Mouse (Mus musculus) cortical plate, adult 2 months (tissue): ENCODE measurements around the gene Efemp2. TPM values are rescaled to one million over a fixed set of nuclear protein-coding genes. Genes with fewer than 3 reads are reported as not detected.
A peak's percentile ranks its signal among the peaks of the same experiment; 100 is the strongest.

ENCODE experiments used
- H3K27ac ChIP-seq: fragments of 200-500 bp; 2 replicates; pipeline ENCODE4 v1.5.1; 2012; ENCODE audit warnings: low read length, control low read depth, inconsistent platforms; ENCODE audit not compliant: insufficient read depth
- H3K4me1 ChIP-seq: fragments of 200-500 bp; 2 replicates; pipeline ENCODE4 v1.6.1; 2011; ENCODE audit warnings: low read length; ENCODE audit not compliant: control insufficient read depth, insufficient read depth
- H3K4me3 ChIP-seq: fragments of 200-500 bp; 2 replicates; pipeline ENCODE4 v1.5.1; 2011; ENCODE audit warnings: mild to moderate bottlenecking, low read length, control low read depth; ENCODE audit not compliant: insufficient read depth
- CTCF ChIP-seq: fragments of 200-500 bp; IDR thresholded peaks from 2 replicates; pipeline ENCODE4 v1.5.1; 2011; ENCODE audit warnings: mild to moderate bottlenecking, control low read depth, low read length; ENCODE audit not compliant: insufficient read depth; ENCODE audit errors: extremely low read depth
- POLR2A ChIP-seq: fragments of 200-500 bp; IDR thresholded peaks from 2 replicates; pipeline ENCODE4 v1.6.1; 2011; ENCODE audit warnings: mild to moderate bottlenecking, low read length, control low read depth; ENCODE audit not compliant: insufficient read depth; ENCODE audit errors: extremely low read depth
- polyA plus RNA-seq: library from polyadenylated mRNA; depleted of rRNA; stranded (reverse); fragments of >200 nt; gene quantifications from 2 replicates; pipeline ENCODE4 v1.2.3, GENCODE M21; 2012

Efemp2 gene
- polyA plus RNA-seq, 1 experiment, result 24.5 TPM

DNA sequence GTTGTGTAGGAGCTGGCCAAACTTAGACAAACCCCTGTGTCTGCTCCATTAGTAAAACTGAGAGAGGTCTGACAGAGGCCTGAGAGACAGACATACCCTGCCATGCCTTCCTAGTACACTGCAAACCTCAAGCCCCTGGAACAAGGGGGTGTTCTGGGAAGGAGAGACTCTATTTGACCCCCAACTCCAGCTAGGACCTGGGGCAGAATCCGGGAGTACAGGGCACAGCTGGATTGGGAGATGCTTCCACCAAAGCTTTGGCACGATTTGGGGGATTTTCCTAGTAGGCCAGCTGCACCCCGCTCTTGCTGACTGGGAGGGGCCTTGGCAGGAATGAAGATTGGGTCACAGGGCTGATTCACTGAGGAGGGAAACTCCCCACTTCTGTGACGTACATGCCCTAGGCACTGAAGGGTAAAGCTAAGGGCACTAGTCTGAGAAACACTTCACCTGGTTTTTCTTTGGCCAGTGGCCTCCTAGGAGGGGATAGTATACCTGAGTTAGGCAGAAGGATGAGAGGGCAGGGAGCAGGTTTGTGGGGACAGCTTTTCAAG lies 41.8 kb upstream of the Efemp2 start:
- Histone ChIP-seq H3K4me1 (no peaks in the 10 kb centered on the region), H3K4me3 (no peak overlapping the region), H3K27ac (no peak overlapping the region)
- no peak for TF ChIP-seq POLR2A
- TF ChIP-seq CTCF, result no peak

DNA sequence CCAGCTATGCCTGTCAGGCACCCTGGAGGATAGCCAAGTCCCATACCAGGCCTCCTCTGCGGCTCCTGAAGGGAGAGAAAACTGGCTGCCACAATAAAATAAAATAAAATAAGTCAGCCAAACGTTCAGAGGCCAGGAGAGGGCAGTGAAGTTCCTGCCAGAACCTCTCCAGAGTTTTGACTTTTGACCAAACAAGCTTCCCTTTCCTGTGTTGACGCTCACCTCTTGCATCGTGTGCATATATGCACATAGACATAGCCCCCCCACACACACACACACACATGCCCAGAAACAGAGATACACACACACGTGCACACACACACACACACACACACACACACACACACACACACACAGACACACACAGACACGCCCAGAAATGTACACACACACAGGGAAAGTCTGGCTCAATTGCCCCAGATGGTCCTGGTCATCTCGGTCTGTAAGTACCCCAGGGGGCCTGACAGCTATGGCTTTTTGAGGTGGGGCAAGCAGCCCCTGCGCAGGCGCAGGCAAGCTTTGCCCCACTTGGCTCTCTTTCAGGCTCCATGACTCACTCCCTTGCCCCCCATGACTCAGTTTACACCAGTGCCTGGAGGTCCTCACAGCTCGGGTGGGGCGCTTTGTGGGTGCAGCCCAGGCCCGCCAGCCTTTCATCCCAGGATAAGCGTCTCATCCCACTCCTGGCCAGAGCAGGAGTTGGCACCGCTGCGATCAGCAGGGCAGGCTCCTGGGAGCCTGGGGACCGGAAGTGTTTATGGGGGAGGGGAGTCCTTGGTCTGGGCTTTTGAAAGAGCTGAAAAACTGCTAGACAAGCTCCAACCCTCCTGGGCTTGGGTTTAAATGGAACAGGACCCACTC lies 40.5 kb upstream of the Efemp2 start:
- no peak for TF ChIP-seq POLR2A
- TF ChIP-seq CTCF, result peak; percentile 13; the same call in 1 of the 2 replicates
- H3K27ac ChIP-seq, result no peak overlapping the region
- no peaks in the 10 kb centered on the region for H3K4me1 ChIP-seq
- H3K4me3 ChIP-seq, result peak overlapping the region; percentile 17; the same call in 1 of the 2 replicates

DNA sequence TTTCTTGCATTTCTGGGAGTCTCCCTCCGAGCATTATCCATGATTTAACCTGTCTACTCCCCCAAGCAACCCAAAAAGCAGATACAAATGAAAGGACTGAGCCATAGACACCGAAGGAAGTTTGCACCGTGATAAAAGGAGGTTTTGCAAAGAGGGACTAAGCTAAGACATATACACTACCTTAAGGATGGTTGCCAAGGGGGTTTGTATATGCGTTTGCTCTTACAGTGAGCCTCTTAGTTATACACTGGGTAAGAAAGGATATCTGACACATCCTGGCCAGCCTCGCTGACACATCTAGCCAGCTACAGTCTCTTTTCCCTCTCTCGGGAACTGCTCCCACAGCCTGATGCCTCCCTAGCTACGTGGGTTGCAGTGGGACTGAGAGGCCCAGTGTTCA lies 39.8 kb upstream of the Efemp2 start:
- H3K4me1 ChIP-seq, result no peaks in the 10 kb centered on the region
- H3K27ac ChIP-seq, result no peak overlapping the region
- H3K4me3 ChIP-seq, result no peak overlapping the region
- TF ChIP-seq POLR2A, result no peak
- no peak for TF ChIP-seq CTCF

DNA sequence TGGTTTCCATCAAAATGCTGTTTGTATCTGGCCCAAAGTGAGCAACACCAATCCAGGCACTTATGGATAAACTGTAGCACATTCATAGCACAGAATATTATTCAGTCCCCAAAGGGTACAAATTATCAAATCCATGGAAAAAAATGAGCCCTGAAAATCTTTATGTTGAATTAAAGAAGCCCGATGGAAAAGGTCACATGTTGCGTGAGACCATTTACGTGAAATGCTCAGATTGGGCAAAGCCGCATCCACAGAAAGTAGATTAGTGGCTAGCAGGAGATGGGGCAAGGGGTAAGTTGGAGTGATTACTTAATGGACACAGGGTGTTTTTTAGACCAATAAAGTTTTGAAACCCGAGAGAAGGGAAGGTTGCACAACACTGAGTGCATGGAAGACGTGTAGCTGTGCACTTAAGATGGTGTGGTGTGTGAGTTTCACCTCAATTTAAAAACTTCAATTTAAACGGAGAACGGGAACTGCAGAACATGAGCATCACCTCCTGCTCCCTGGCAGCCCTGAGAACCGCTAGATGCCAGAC lies 29.3 kb upstream of the Efemp2 start:
- no peak for TF ChIP-seq POLR2A
- TF ChIP-seq CTCF, result no peak
- H3K27ac ChIP-seq, result no peak overlapping the region
- H3K4me3 ChIP-seq, result no peak overlapping the region
- no peaks in the 10 kb centered on the region; the same call in 1 of the 2 replicates for H3K4me1 ChIP-seq

DNA sequence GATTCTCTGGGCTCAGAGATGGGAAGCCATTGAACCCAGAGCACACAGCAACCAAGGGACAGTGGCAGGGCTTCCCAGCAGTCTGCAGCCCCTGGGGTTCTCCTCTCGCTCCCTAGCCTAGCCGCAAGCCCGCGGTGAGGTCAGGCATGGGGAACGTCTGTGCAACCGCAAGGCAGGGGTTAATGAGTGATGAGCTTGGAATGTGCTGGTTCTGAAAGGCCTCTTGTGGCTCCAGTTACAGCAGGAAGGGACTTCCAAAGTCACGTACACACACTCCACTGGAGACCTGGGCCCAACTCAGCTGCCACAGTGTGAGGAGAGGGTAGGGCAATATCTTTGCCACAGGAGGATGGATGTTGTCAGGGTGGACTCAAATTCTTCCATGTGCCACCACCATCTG lies 28.8 kb upstream of the Efemp2 start:
- H3K27ac ChIP-seq, result no peak overlapping the region
- no peak for TF ChIP-seq CTCF
- no peak for TF ChIP-seq POLR2A
- H3K4me3 ChIP-seq, result no peak overlapping the region
- H3K4me1 ChIP-seq, result no peaks in the 10 kb centered on the region; the same call in 1 of the 2 replicates

DNA sequence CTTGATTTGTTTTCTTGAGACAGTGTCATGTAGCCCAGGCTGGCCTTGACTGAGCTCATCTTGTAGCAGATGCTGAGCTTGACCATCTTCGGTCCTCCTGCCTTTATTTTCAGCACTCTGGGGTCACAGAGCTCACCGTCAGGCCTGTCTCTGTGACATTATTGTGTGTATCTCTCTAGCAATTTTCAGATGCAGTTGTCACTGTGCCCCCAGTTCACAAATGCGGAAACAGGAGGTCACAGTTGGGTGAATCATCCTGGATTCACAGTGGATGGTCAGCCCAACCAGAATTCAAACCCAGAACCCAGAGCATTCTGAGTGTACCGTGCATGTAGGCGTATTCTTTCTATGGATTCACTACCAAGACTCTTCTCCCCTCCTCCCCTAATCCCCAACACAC lies 28.0 kb upstream of the Efemp2 start:
- H3K4me3 ChIP-seq, result no peak overlapping the region
- H3K27ac ChIP-seq, result no peak overlapping the region
- TF ChIP-seq CTCF (no peak), POLR2A (no peak)
- no peaks in the 10 kb centered on the region; the same call in 1 of the 2 replicates for H3K4me1 ChIP-seq

DNA sequence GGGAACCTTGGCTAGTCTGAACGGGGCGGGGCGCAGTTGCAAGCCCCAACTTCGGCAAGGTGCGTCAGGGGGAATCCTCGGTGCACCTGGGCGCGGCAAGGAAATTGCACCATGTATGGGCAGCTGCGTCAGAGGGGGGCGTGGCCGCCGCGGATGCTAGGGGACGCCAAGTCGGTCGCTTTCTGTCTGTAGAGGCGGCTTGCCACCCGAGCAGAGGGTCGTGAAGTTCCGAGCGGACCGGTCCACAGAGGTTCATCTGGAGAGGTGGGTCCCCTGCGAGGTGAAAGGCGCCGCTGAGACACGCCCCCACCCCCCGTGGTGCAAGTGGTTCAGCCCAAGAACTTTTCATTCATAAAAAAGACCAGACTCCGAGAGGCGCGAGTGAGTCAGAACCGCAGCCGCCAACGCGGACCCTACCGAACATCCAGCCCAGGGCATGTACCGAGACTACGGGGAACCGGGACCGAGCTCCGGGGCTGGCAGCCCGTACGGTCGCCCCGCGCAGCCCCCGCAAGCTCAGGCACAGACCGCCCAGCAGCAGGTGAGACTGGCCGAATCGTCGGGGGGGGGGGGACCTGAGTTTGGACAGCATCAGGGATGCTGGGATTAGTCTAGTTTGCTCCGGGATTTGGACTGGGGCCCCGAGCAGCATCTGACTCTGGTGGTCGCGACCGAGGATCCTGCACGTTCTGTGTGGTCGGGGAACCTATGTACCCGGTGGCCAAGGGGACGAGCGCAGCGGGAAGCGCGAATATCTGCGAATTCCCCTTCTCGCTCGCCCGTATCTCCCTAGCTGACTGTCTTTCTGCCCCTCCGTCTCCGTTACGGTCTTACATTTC lies 26.0 kb upstream of the Efemp2 start, which contains the start of gene Fosl1:
Gene Fosl1 (plus strand): TSS at position 33 of the 839 bp plus-strand sequence.
- Histone ChIP-seq H3K4me1 (no peaks in the 10 kb centered on the region; the same call in 1 of the 2 replicates), H3K4me3 (peak within 1 kb of the TSS; percentile 61), H3K27ac (no peak within 1 kb of the TSS)
- TF ChIP-seq CTCF (no peak), POLR2A (no peak)

DNA sequence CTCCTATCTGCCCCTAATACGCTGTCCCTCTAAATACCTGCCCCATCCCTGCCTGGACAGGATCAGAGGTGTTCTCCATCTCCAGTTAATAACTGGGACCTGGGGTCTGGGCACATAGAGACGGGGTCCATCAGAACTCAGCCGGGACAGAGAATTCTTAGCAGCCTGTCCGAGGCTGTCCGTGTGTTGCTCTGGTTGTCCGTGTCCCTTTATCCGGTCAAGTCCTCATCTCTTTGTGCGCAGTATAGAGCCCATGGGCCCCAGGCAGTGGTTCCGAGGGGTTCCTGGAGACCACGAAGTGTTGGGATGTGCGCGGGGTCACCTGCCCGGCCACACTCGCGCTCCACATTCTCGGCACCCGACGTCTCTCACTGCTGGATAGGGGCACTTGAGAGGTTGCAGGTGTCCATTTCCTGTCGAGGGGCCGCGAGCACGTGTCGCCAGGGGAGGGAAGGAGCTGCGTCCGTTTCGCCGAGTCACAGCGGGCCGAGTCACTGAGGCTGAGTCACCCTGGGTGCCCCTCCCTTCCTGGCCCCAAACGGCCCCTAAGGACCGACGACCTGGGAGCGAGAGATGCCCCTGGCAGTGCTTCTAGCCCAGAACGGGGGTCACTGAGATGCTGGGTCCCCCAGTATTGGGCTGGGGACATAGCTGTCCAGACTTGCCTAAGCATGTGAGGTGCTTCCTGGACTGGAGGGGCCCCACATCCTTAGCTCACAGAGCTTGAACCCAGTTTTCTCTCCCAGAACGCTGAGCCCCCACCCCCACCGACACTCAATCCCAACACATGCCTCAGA lies 25.2 kb upstream of the Efemp2 start:
- TF ChIP-seq CTCF (no peak), POLR2A (no peak)
- Histone ChIP-seq H3K4me1 (no peaks in the 10 kb centered on the region; the same call in 1 of the 2 replicates), H3K27ac (no peak overlapping the region), H3K4me3 (peak overlapping the region; percentile 61; the same call in 1 of the 2 replicates)
